Mouse (Mus musculus): ENCODE results near the gene Nradd. TPM values are rescaled to one million over a fixed set of nuclear protein-coding genes. Genes with fewer than 3 reads are reported as not detected.

Gene Nradd
- polyA plus RNA-seq, 1 experiment from 2014 or later, result 26.8 TPM

- DNase-seq (ENCODE audit: low spot score) (no peak), ATAC-seq (no peak)
- Histone ChIP-seq H3K27me3 (replicated peaks; ENCODE audit: control insufficient read depth, insufficient read depth, low read length) (no peaks in the 10 kb centered on the region), H3K9me3 (replicated peaks; ENCODE audit: control insufficient read depth, low read length) (no peaks in the 10 kb centered on the region), H3K4me2 (ENCODE audit: low read length) (peak overlapping the region; percentile 99), H3K36me3 (ENCODE audit: control insufficient read depth, insufficient read depth, low read length) (peaks cover 7% of the 10 kb centered on the region; the same call in 1 of the 2 replicates), H3K4me1 (ENCODE audit: control insufficient read depth, insufficient read depth, low read length) (peaks cover 31% of the 10 kb centered on the region), H3K4me3 (ENCODE audit: low read depth, low read length) (no peak overlapping the region), H3K9ac (ENCODE audit: low read length) (no peak overlapping the region), H3K27ac (ENCODE audit: low read depth, low read length) (no peak overlapping the region)
- WGBS, result 82% methylated on average over 19 of the region's 19 CpGs
Observed at GRCm38 (mm10) chr9:110654726-110655650, 30.7 kb upstream of the Nradd start.

- Histone ChIP-seq H3K4me3 (ENCODE audit: low read depth, low read length) (peak within 1 kb of the TSS; percentile 62), H3K36me3 (ENCODE audit: control insufficient read depth, insufficient read depth, low read length) (no peaks in the 10 kb centered on the region), H3K9ac (ENCODE audit: low read length) (peak within 1 kb of the TSS; percentile 73), H3K4me1 (ENCODE audit: control insufficient read depth, insufficient read depth, low read length) (peaks cover 37% of the 10 kb centered on the region), H3K27me3 (replicated peaks; ENCODE audit: control insufficient read depth, insufficient read depth, low read length) (no peaks in the 10 kb centered on the region), H3K9me3 (replicated peaks; ENCODE audit: control insufficient read depth, low read length) (no peaks in the 10 kb centered on the region), H3K4me2 (ENCODE audit: low read length) (peak within 1 kb of the TSS; percentile 99), H3K27ac (ENCODE audit: low read depth, low read length) (no peak within 1 kb of the TSS)
- peak; percentile 35 for ATAC-seq
- 0% methylated on average over 74 of the region's 75 CpGs for WGBS
- peak; percentile 70 for DNase-seq (ENCODE audit: low spot score)
Observed at GRCm38 (mm10) chr9:110653655-110654461, 29.6 kb upstream of the Nradd start, which contains the start of gene Nbeal2. TSS of gene Nbeal2 (minus strand) at chr9:110654161.

- no peak for DNase-seq (ENCODE audit: low spot score)
- H3K36me3 ChIP-seq (ENCODE audit: control insufficient read depth, insufficient read depth, low read length), result no peaks in the 10 kb centered on the region
- 18% methylated on average over 14 of the region's 14 CpGs for WGBS
- peaks cover 37% of the 10 kb centered on the region for H3K4me1 ChIP-seq (ENCODE audit: control insufficient read depth, insufficient read depth, low read length)
- ATAC-seq, result no peak
- H3K27me3 ChIP-seq (replicated peaks; ENCODE audit: control insufficient read depth, insufficient read depth, low read length), result no peaks in the 10 kb centered on the region
- H3K4me3 ChIP-seq (ENCODE audit: low read depth, low read length), result peak overlapping the region; percentile 62
- H3K4me2 ChIP-seq (ENCODE audit: low read length), result peak overlapping the region; percentile 99
- no peak overlapping the region for H3K27ac ChIP-seq (ENCODE audit: low read depth, low read length)
- no peaks in the 10 kb centered on the region for H3K9me3 ChIP-seq (replicated peaks; ENCODE audit: control insufficient read depth, low read length)
- peak overlapping the region; percentile 73 for H3K9ac ChIP-seq (ENCODE audit: low read length)
Observed at GRCm38 (mm10) chr9:110652963-110653654, 28.9 kb upstream of the Nradd start.

- ATAC-seq (no peak), DNase-seq (ENCODE audit: low spot score) (no peak)
- WGBS, result 35% methylated on average over 13 of the region's 13 CpGs
- Histone ChIP-seq H3K9me3 (replicated peaks; ENCODE audit: control insufficient read depth, low read length) (no peaks in the 10 kb centered on the region), H3K4me2 (ENCODE audit: low read length) (peak overlapping the region; percentile 99), H3K9ac (ENCODE audit: low read length) (no peak overlapping the region), H3K27ac (ENCODE audit: low read depth, low read length) (no peak overlapping the region), H3K27me3 (replicated peaks; ENCODE audit: control insufficient read depth, insufficient read depth, low read length) (no peaks in the 10 kb centered on the region), H3K4me3 (ENCODE audit: low read depth, low read length) (no peak overlapping the region), H3K36me3 (ENCODE audit: control insufficient read depth, insufficient read depth, low read length) (no peaks in the 10 kb centered on the region), H3K4me1 (ENCODE audit: control insufficient read depth, insufficient read depth, low read length) (peaks cover 34% of the 10 kb centered on the region)
Observed at GRCm38 (mm10) chr9:110651931-110652722, 27.9 kb upstream of the Nradd start.

GRCm38 (mm10) chr9:110649775-110650174 is 25.5 kb upstream of the Nradd start:
- Histone ChIP-seq H3K27ac (ENCODE audit: low read depth, low read length) (peak overlapping the region; percentile 56), H3K4me1 (ENCODE audit: control insufficient read depth, insufficient read depth, low read length) (peaks cover 29% of the 10 kb centered on the region), H3K4me3 (ENCODE audit: low read depth, low read length) (no peak overlapping the region), H3K9me3 (replicated peaks; ENCODE audit: control insufficient read depth, low read length) (no peaks in the 10 kb centered on the region), H3K36me3 (ENCODE audit: control insufficient read depth, insufficient read depth, low read length) (no peaks in the 10 kb centered on the region), H3K27me3 (replicated peaks; ENCODE audit: control insufficient read depth, insufficient read depth, low read length) (no peaks in the 10 kb centered on the region), H3K9ac (ENCODE audit: low read length) (no peak overlapping the region), H3K4me2 (ENCODE audit: low read length) (no peak overlapping the region)
- no peak for ATAC-seq
- peak; percentile 73 for DNase-seq (ENCODE audit: low spot score)

- no peaks in the 10 kb centered on the region for H3K36me3 ChIP-seq (ENCODE audit: control insufficient read depth, insufficient read depth, low read length)
- H3K9ac ChIP-seq (ENCODE audit: low read length), result no peak overlapping the region
- 89% methylated on average over 9 of the region's 9 CpGs for WGBS
- no peak overlapping the region for H3K4me3 ChIP-seq (ENCODE audit: low read depth, low read length)
- no peaks in the 10 kb centered on the region for H3K27me3 ChIP-seq (replicated peaks; ENCODE audit: control insufficient read depth, insufficient read depth, low read length)
- no peak overlapping the region for H3K27ac ChIP-seq (ENCODE audit: low read depth, low read length)
- 0 out of 2 replicates have a peak, but pooled peaks cover 7% of the 10 kb centered on the region for H3K4me1 ChIP-seq (ENCODE audit: control insufficient read depth, insufficient read depth, low read length)
- no peaks in the 10 kb centered on the region for H3K9me3 ChIP-seq (replicated peaks; ENCODE audit: control insufficient read depth, low read length)
- no peak overlapping the region for H3K4me2 ChIP-seq (ENCODE audit: low read length)
- ATAC-seq (no peak), DNase-seq (ENCODE audit: low spot score) (no peak)
Observed at GRCm38 (mm10) chr9:110645219-110645618, 21.0 kb upstream of the Nradd start.

- H3K4me3 ChIP-seq (ENCODE audit: low read depth, low read length), result no peak overlapping the region
- H3K4me1 ChIP-seq (ENCODE audit: control insufficient read depth, insufficient read depth, low read length), result 0 out of 2 replicates have a peak, but pooled peaks cover 2% of the 10 kb centered on the region
- no peaks in the 10 kb centered on the region for H3K9me3 ChIP-seq (replicated peaks; ENCODE audit: control insufficient read depth, low read length)
- no peaks in the 10 kb centered on the region for H3K27me3 ChIP-seq (replicated peaks; ENCODE audit: control insufficient read depth, insufficient read depth, low read length)
- H3K27ac ChIP-seq (ENCODE audit: low read depth, low read length), result no peak overlapping the region
- ATAC-seq (no peak), DNase-seq (ENCODE audit: low spot score) (no peak)
- no peaks in the 10 kb centered on the region for H3K36me3 ChIP-seq (ENCODE audit: control insufficient read depth, insufficient read depth, low read length)
- H3K4me2 ChIP-seq (ENCODE audit: low read length), result no peak overlapping the region
- H3K9ac ChIP-seq (ENCODE audit: low read length), result no peak overlapping the region
- 77% methylated on average over 10 of the region's 10 CpGs for WGBS
Observed at GRCm38 (mm10) chr9:110644295-110644694, 20.0 kb upstream of the Nradd start.

GRCm38 (mm10) chr9:110643787-110644186 is 19.5 kb upstream of the Nradd start:
- no peaks in the 10 kb centered on the region for H3K36me3 ChIP-seq (ENCODE audit: control insufficient read depth, insufficient read depth, low read length)
- no peak for DNase-seq (ENCODE audit: low spot score)
- no peaks in the 10 kb centered on the region for H3K4me1 ChIP-seq (ENCODE audit: control insufficient read depth, insufficient read depth, low read length)

More at GRCm38 (mm10) chr9:110643787-110644186, 19.5 kb upstream of the Nradd start:
- H3K4me3 ChIP-seq (ENCODE audit: low read depth, low read length), result no peak overlapping the region
- H3K9ac ChIP-seq (ENCODE audit: low read length), result no peak overlapping the region
- H3K9me3 ChIP-seq (replicated peaks; ENCODE audit: control insufficient read depth, low read length), result no peaks in the 10 kb centered on the region
- no peak overlapping the region for H3K27ac ChIP-seq (ENCODE audit: low read depth, low read length)
- no peaks in the 10 kb centered on the region for H3K27me3 ChIP-seq (replicated peaks; ENCODE audit: control insufficient read depth, insufficient read depth, low read length)
- ATAC-seq, result no peak
- H3K4me2 ChIP-seq (ENCODE audit: low read length), result no peak overlapping the region
- 73% methylated on average over 9 of the region's 9 CpGs for WGBS

All from forebrain, embryonic 14.5 days (tissue).